Mouse (Mus musculus): ENCODE measurements around the gene Angptl1.

Gene Angptl1

GRCm38 (mm10) chr1:156870616-156871015 lies 32.3 kb downstream of the Angptl1 start:
- no peak for DNase-seq (ENCODE audit: low read depth, low spot score)

- DNase-seq (ENCODE audit: low read depth, low spot score) = no peak
Observed at GRCm38 (mm10) chr1:156884782-156885181, 46.4 kb downstream of the Angptl1 start.

- no peak for DNase-seq (ENCODE audit: low read depth, low spot score)
Observed at GRCm38 (mm10) chr1:156885879-156886278, 47.5 kb downstream of the Angptl1 start.

GRCm38 (mm10) chr1:156888830-156889229 lies 50.5 kb downstream of the Angptl1 start:
- DNase-seq (ENCODE audit: low read depth, low spot score) = no peak

GRCm38 (mm10) chr1:156891561-156891960 lies 53.2 kb downstream of the Angptl1 start:
- DNase-seq (ENCODE audit: low read depth, low spot score) = no peak

GRCm38 (mm10) chr1:156901689-156902088 lies 63.3 kb downstream of the Angptl1 start:
- no peak for DNase-seq (ENCODE audit: low read depth, low spot score)

- DNase-seq (ENCODE audit: low read depth, low spot score) = no peak
Observed at GRCm38 (mm10) chr1:156903899-156904298, 65.5 kb downstream of the Angptl1 start.

- no peak for DNase-seq (ENCODE audit: low read depth, low spot score)
Observed at GRCm38 (mm10) chr1:156905660-156906059, 67.3 kb downstream of the Angptl1 start.

- no peak for DNase-seq (ENCODE audit: low read depth, low spot score)
Observed at GRCm38 (mm10) chr1:156909265-156909664, 70.9 kb downstream of the Angptl1 start.

- no peak for DNase-seq (ENCODE audit: low read depth, low spot score)
Observed at GRCm38 (mm10) chr1:156909866-156910265, 71.5 kb downstream of the Angptl1 start.
